Mouse (Mus musculus): ENCODE data around the gene Irgq. TPM values are rescaled to one million over a fixed set of nuclear protein-coding genes. Genes with fewer than 3 reads are reported as not detected.
"Not testable (repeated sequence)": the region's sequence is repeated elsewhere in the genome, so short reads cannot be mapped to it uniquely, and the experiment has no call there.

The Irgq gene
- polyA plus RNA-seq, 1 experiment from 2014 or later = 16.4 TPM

GRCm38 (mm10) chr7:24519130-24519529, 11.4 kb upstream of the Irgq start:
- Histone ChIP-seq H3K27me3 (ENCODE audit: control insufficient read depth, insufficient read depth, low read length) (no peaks in the 10 kb centered on the region), H3K4me3 (ENCODE audit: low read depth, low read length) (no peak overlapping the region), H3K9ac (ENCODE audit: low read length) (no peak overlapping the region), H3K36me3 (ENCODE audit: control insufficient read depth, insufficient read depth, low read length) (no peaks in the 10 kb centered on the region; the same call in 1 of the 2 replicates), H3K27ac (ENCODE audit: low read depth, low read length) (no peak overlapping the region), H3K4me2 (ENCODE audit: low read depth, low read length, severe bottlenecking) (no peak overlapping the region), H3K4me1 (replicated peaks; ENCODE audit: control insufficient read depth, insufficient read depth, low read length) (no peaks in the 10 kb centered on the region), H3K9me3 (ENCODE audit: control insufficient read depth, low read length) (no peaks in the 10 kb centered on the region)
- DNase-seq (ENCODE audit: low spot score) (no peak), ATAC-seq (replicated peaks; ENCODE audit: low FRiP score) (no peak)
- 26% methylated on average over 3 of the region's 3 CpGs for WGBS

DNA sequence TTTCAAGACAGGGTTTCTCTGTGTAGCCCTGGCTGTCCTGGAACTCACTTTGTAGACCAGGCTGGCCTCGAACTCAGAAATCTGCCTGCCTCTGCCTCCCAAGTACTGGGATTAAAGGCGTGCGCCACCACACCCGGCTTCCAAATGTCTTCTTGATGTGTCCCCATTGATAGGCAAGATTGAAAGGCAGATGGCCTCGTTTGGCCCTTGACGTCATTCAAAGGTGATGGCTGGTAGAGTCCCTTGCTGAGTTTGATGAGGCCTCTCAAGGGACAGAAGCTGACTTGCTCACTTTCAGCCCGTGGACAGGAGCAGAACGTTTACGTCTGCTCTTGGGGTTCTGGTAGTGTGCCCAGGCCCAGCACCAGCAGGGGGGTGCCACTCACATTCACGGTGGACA, 10.4 kb upstream of the Irgq start:
- not testable (repeated sequence) for H3K4me3 ChIP-seq (ENCODE audit: low read depth, low read length); H3K9me3 ChIP-seq (ENCODE audit: control insufficient read depth, low read length); H3K4me2 ChIP-seq (ENCODE audit: low read depth, low read length, severe bottlenecking); H3K27me3 ChIP-seq (ENCODE audit: control insufficient read depth, insufficient read depth, low read length); H3K4me1 ChIP-seq (replicated peaks; ENCODE audit: control insufficient read depth, insufficient read depth, low read length); H3K9ac ChIP-seq (ENCODE audit: low read length); DNase-seq (ENCODE audit: low spot score); ATAC-seq (replicated peaks; ENCODE audit: low FRiP score); H3K27ac ChIP-seq (ENCODE audit: low read depth, low read length); H3K36me3 ChIP-seq (ENCODE audit: control insufficient read depth, insufficient read depth, low read length)
- WGBS = 94% methylated on average over 10 of the region's 10 CpGs

GRCm38 (mm10) chr7:24522805-24523204, 7.7 kb upstream of the Irgq start:
- DNase-seq (ENCODE audit: low spot score) = no peak
- H3K4me2 ChIP-seq (ENCODE audit: low read depth, low read length, severe bottlenecking) = no peak overlapping the region
- no peaks in the 10 kb centered on the region for H3K4me1 ChIP-seq (replicated peaks; ENCODE audit: control insufficient read depth, insufficient read depth, low read length)
- no peaks in the 10 kb centered on the region for H3K9me3 ChIP-seq (ENCODE audit: control insufficient read depth, low read length)
- no peak for ATAC-seq (replicated peaks; ENCODE audit: low FRiP score)
- no peak overlapping the region for H3K4me3 ChIP-seq (ENCODE audit: low read depth, low read length)
- H3K36me3 ChIP-seq (ENCODE audit: control insufficient read depth, insufficient read depth, low read length) = no peaks in the 10 kb centered on the region
- no peak overlapping the region for H3K9ac ChIP-seq (ENCODE audit: low read length)
- WGBS = 55% methylated on average over 5 of the region's 5 CpGs
- no peak overlapping the region for H3K27ac ChIP-seq (ENCODE audit: low read depth, low read length)
- no peaks in the 10 kb centered on the region for H3K27me3 ChIP-seq (ENCODE audit: control insufficient read depth, insufficient read depth, low read length)

DNA sequence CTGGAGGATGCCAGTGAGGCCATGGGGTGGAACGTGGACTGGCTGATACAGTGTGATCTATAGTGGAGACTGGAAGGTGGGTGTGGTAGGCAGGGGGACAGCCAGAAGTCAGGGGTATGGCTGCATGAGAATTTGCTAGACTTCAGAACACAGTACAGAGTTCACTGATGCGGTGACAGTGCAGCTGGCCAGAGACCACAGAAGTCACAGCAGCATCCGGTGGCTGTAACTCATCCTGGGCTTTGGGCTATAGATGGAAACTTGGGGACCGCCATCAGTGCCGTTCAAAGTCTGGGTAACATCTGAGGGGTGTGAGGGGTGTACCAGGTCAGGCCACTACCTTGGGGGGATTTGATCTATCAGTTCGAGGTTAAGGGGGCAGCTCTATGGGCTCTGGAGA, 6.8 kb upstream of the Irgq start:
- no peak overlapping the region for H3K9ac ChIP-seq (ENCODE audit: low read length)
- no peak overlapping the region for H3K4me2 ChIP-seq (ENCODE audit: low read depth, low read length, severe bottlenecking)
- H3K4me3 ChIP-seq (ENCODE audit: low read depth, low read length) = no peak overlapping the region
- DNase-seq (ENCODE audit: low spot score) (no peak), ATAC-seq (replicated peaks; ENCODE audit: low FRiP score) (no peak)
- H3K27ac ChIP-seq (ENCODE audit: low read depth, low read length) = no peak overlapping the region
- H3K27me3 ChIP-seq (ENCODE audit: control insufficient read depth, insufficient read depth, low read length) = no peaks in the 10 kb centered on the region
- H3K4me1 ChIP-seq (replicated peaks; ENCODE audit: control insufficient read depth, insufficient read depth, low read length) = no peaks in the 10 kb centered on the region
- no peaks in the 10 kb centered on the region for H3K9me3 ChIP-seq (ENCODE audit: control insufficient read depth, low read length)
- H3K36me3 ChIP-seq (ENCODE audit: control insufficient read depth, insufficient read depth, low read length) = no peaks in the 10 kb centered on the region
- 88% methylated on average over 6 of the region's 6 CpGs for WGBS

DNA sequence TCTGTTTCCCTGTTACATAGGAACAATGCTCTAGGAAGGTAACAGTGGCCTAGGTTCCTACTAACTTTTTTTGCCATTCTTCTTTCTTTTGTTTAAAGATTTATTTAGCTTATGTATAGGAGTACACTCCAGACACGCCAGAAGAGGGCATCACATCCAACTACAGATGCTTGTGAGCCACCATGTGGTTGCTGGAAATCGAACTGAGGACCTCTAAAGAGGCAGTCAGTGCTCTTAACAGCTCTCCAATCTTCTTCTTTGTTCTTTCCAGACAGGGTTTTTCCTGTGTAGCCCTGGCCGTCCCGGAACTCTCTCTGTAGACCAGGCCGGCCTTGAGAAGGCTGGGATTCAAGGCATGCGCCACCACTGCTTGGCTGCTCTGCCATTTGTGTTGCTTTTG, 5.5 kb upstream of the Irgq start:
- no peak overlapping the region for H3K27ac ChIP-seq (ENCODE audit: low read depth, low read length)
- H3K4me1 ChIP-seq (replicated peaks; ENCODE audit: control insufficient read depth, insufficient read depth, low read length) = peaks cover 3% of the 10 kb centered on the region; the same call in 1 of the 2 replicates
- H3K27me3 ChIP-seq (ENCODE audit: control insufficient read depth, insufficient read depth, low read length) = no peaks in the 10 kb centered on the region
- no peak for ATAC-seq (replicated peaks; ENCODE audit: low FRiP score)
- H3K4me3 ChIP-seq (ENCODE audit: low read depth, low read length) = no peak overlapping the region
- no peaks in the 10 kb centered on the region for H3K36me3 ChIP-seq (ENCODE audit: control insufficient read depth, insufficient read depth, low read length)
- no peak overlapping the region for H3K4me2 ChIP-seq (ENCODE audit: low read depth, low read length, severe bottlenecking)
- H3K9me3 ChIP-seq (ENCODE audit: control insufficient read depth, low read length) = no peaks in the 10 kb centered on the region
- H3K9ac ChIP-seq (ENCODE audit: low read length) = no peak overlapping the region
- DNase-seq (ENCODE audit: low spot score) = no peak
- WGBS = 81% methylated on average over 6 of the region's 6 CpGs

DNA sequence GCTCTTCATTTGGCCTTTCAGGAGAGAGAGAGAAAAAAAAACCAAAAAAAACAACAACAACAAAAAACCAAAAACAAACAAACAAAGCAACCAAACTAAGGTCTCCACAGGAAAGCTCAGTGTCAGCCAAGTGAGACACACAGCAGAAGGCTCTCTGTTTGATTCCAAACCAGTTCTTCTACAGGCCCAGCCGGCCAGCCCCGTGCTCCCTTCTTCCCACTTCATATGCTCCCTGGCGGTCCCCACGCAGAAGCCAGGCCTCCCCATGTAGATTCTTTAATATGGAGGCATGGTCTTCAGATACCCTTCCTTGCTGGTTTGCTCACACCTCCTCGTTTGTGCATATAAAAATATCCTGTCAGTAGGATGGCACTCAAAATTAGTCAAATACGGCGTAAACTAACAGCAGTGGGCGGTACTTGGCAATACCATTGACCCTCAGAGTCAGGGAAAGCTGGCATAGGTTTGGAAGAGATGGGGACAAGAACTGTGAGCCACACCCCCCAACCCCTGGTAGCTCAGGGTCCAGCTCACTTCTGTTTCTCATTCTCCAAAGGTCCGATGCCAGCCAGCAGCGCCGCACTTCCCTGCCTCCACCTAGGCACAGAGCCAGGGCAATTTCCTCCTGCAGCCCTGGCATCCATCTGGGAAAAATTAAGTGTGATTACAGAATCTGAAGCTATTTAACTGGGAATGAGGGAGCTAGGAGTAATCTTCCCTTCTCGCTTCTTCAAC, 4.6 kb upstream of the Irgq start:
- H3K27ac ChIP-seq (ENCODE audit: low read depth, low read length) = no peak overlapping the region
- H3K36me3 ChIP-seq (ENCODE audit: control insufficient read depth, insufficient read depth, low read length) = no peaks in the 10 kb centered on the region
- DNase-seq (ENCODE audit: low spot score) (no peak), ATAC-seq (replicated peaks; ENCODE audit: low FRiP score) (no peak)
- H3K4me2 ChIP-seq (ENCODE audit: low read depth, low read length, severe bottlenecking) = no peak overlapping the region
- H3K4me1 ChIP-seq (replicated peaks; ENCODE audit: control insufficient read depth, insufficient read depth, low read length) = peaks cover 3% of the 10 kb centered on the region; the same call in 1 of the 2 replicates
- WGBS = 90% methylated on average over 12 of the region's 12 CpGs
- no peaks in the 10 kb centered on the region for H3K9me3 ChIP-seq (ENCODE audit: control insufficient read depth, low read length)
- no peak overlapping the region for H3K4me3 ChIP-seq (ENCODE audit: low read depth, low read length)
- no peaks in the 10 kb centered on the region for H3K27me3 ChIP-seq (ENCODE audit: control insufficient read depth, insufficient read depth, low read length)
- H3K9ac ChIP-seq (ENCODE audit: low read length) = no peak overlapping the region

- H3K9ac ChIP-seq (ENCODE audit: low read length) = no peak overlapping the region
- H3K27me3 ChIP-seq (ENCODE audit: control insufficient read depth, insufficient read depth, low read length) = peaks cover 9% of the 10 kb centered on the region
- ATAC-seq (replicated peaks; ENCODE audit: low FRiP score) = no peak
- no peak overlapping the region for H3K4me3 ChIP-seq (ENCODE audit: low read depth, low read length)
- DNase-seq (ENCODE audit: low spot score) = no peak
- peaks cover 11% of the 10 kb centered on the region for H3K4me1 ChIP-seq (replicated peaks; ENCODE audit: control insufficient read depth, insufficient read depth, low read length)
- no peak overlapping the region for H3K27ac ChIP-seq (ENCODE audit: low read depth, low read length)
- no peak overlapping the region for H3K4me2 ChIP-seq (ENCODE audit: low read depth, low read length, severe bottlenecking)
- H3K9me3 ChIP-seq (ENCODE audit: control insufficient read depth, low read length) = no peaks in the 10 kb centered on the region
- 92% methylated on average over 11 of the region's 11 CpGs for WGBS
- H3K36me3 ChIP-seq (ENCODE audit: control insufficient read depth, insufficient read depth, low read length) = no peaks in the 10 kb centered on the region
Observed at GRCm38 (mm10) chr7:24528861-24529260, 1.6 kb upstream of the Irgq start.

DNA sequence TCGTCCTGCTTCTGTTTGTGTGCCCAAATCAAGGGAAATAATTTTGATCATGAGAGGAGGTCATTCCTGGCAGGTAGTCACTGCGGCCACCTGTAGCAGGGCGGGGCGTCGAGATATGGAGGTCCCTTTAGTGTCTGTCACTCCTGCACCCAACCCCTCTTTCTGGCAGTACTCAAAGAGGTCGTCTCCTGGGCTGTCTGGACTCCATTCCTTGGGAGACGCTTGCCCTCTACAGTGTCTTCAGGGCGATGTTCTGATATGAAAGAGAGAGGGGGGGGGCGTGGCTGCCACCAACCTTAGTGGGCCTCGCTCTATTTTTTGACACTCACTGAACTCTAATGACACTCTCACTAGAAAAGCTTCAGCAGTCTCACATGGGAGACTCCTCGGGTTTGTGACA, 909 bp upstream of the Irgq start:
- no peak for ATAC-seq (replicated peaks; ENCODE audit: low FRiP score)
- WGBS = 67% methylated on average over 11 of the region's 11 CpGs

More for the DNA sequence above, 909 bp upstream of the Irgq start:
- no peaks in the 10 kb centered on the region for H3K36me3 ChIP-seq (ENCODE audit: control insufficient read depth, insufficient read depth, low read length)
- H3K4me2 ChIP-seq (ENCODE audit: low read depth, low read length, severe bottlenecking) = peak overlapping the region; percentile 90
- H3K27ac ChIP-seq (ENCODE audit: low read depth, low read length) = no peak overlapping the region
- peak overlapping the region; percentile 91 for H3K9ac ChIP-seq (ENCODE audit: low read length)
- DNase-seq (ENCODE audit: low spot score) = no peak
- H3K4me1 ChIP-seq (replicated peaks; ENCODE audit: control insufficient read depth, insufficient read depth, low read length) = peaks cover 13% of the 10 kb centered on the region
- peaks cover 14% of the 10 kb centered on the region for H3K27me3 ChIP-seq (ENCODE audit: control insufficient read depth, insufficient read depth, low read length)
- peak overlapping the region; percentile 47 for H3K4me3 ChIP-seq (ENCODE audit: low read depth, low read length)
- no peaks in the 10 kb centered on the region for H3K9me3 ChIP-seq (ENCODE audit: control insufficient read depth, low read length)

All from forebrain, embryonic 11.5 days (tissue).